Mouse (Mus musculus): Measurements from ENCODE around the gene Spocd1. TPM values are rescaled to one million over a fixed set of nuclear protein-coding genes. Genes with fewer than 3 reads are reported as not detected.

The Spocd1 gene
- polyA plus RNA-seq, 1 experiment from 2014 or later = not detected

DNA sequence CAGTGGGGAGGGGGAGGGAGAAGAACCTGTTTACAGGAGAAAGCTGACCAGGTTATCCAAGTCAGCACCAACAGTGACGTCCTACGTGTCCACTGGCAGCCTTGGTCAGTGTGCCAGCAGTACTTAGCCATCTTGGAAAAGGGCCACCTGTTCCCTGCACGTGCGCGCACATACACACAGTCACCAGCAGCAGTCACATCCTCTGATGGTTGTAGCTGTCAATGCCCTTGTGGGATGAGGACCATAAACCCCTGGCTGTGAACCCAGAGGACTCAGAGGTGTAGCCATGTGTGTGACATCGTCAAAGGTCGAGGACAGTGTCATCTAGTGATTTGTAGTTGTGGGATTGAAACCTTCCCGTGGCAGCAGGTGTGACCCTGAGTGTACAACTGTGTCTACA is 4.9 kb upstream of the Spocd1 start:
- ATAC-seq (ENCODE audit: low FRiP score) = no peak
- Histone ChIP-seq H3K36me3 (ENCODE audit: control insufficient read depth, insufficient read depth, low read length) (no peaks in the 10 kb centered on the region), H3K4me3 (ENCODE audit: low read depth, low read length) (no peak overlapping the region), H3K9ac (ENCODE audit: low read depth, low read length) (no peak overlapping the region), H3K27ac (ENCODE audit: low read depth, low read length) (no peak overlapping the region), H3K4me1 (replicated peaks; ENCODE audit: control insufficient read depth, insufficient read depth, low read length) (no peaks in the 10 kb centered on the region), H3K9me3 (ENCODE audit: control insufficient read depth, low read length) (no peaks in the 10 kb centered on the region), H3K4me2 (replicated peaks; ENCODE audit: low read depth, low read length) (no peak overlapping the region), H3K27me3 (ENCODE audit: control insufficient read depth, insufficient read depth, low read length) (no peaks in the 10 kb centered on the region)
- 87% methylated on average over 8 of the region's 8 CpGs for WGBS
- no peak for DNase-seq (ENCODE audit: low spot score)

DNA sequence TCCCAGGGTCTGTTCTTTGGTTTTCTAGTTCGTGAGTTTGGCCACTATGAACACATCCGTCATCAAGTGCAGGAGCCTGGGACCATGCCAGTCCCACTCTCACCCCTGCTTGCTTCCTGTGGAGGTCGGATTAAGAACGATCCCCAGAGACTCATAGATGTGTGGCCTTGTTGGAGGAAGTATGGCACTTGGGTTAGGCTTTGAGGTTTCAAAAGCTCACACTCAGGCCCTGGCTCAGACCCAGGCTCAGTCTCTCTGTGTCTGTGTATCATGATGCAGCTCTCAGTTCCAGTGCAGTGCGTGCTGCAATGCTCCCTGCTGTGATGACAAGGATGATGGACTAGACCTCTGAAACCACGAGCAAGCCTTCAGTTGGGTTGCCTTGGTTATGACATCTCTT is 4.4 kb upstream of the Spocd1 start:
- no peak for DNase-seq (ENCODE audit: low spot score)
- H3K27ac ChIP-seq (ENCODE audit: low read depth, low read length) = no peak overlapping the region
- WGBS = 63% methylated on average over 6 of the region's 6 CpGs
- no peak overlapping the region for H3K4me3 ChIP-seq (ENCODE audit: low read depth, low read length)
- no peak overlapping the region for H3K9ac ChIP-seq (ENCODE audit: low read depth, low read length)
- no peaks in the 10 kb centered on the region for H3K4me1 ChIP-seq (replicated peaks; ENCODE audit: control insufficient read depth, insufficient read depth, low read length)
- no peaks in the 10 kb centered on the region for H3K9me3 ChIP-seq (ENCODE audit: control insufficient read depth, low read length)
- no peak overlapping the region for H3K4me2 ChIP-seq (replicated peaks; ENCODE audit: low read depth, low read length)
- no peak for ATAC-seq (ENCODE audit: low FRiP score)
- no peaks in the 10 kb centered on the region for H3K27me3 ChIP-seq (ENCODE audit: control insufficient read depth, insufficient read depth, low read length)
- H3K36me3 ChIP-seq (ENCODE audit: control insufficient read depth, insufficient read depth, low read length) = no peaks in the 10 kb centered on the region

DNA sequence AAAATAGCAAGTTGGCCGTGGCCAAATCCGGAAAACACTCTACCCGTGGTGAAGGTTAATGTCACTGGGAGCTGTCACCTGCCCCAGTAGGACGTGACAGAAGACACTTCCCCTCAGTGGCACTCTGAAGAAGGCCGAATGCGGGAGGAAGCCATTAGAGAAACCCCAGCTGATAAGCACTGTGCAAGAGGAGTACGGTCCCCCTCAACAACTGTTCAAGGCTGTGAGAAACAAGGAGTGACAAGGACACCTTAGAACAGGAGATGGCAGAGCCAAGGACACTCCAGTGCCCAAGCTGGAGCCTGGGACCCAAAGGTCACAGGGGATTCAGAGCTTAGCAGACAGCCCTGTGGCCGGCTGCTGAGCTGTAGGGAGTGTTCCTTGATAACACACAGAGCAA is 2.5 kb upstream of the Spocd1 start:
- Histone ChIP-seq H3K4me1 (replicated peaks; ENCODE audit: control insufficient read depth, insufficient read depth, low read length) (no peaks in the 10 kb centered on the region), H3K4me2 (replicated peaks; ENCODE audit: low read depth, low read length) (no peak overlapping the region), H3K27ac (ENCODE audit: low read depth, low read length) (no peak overlapping the region), H3K27me3 (ENCODE audit: control insufficient read depth, insufficient read depth, low read length) (no peaks in the 10 kb centered on the region), H3K9me3 (ENCODE audit: control insufficient read depth, low read length) (no peaks in the 10 kb centered on the region), H3K4me3 (ENCODE audit: low read depth, low read length) (no peak overlapping the region), H3K9ac (ENCODE audit: low read depth, low read length) (no peak overlapping the region), H3K36me3 (ENCODE audit: control insufficient read depth, insufficient read depth, low read length) (no peaks in the 10 kb centered on the region)
- no peak for ATAC-seq (ENCODE audit: low FRiP score)
- DNase-seq (ENCODE audit: low spot score) = no peak
- WGBS = 50% methylated on average over 8 of the region's 8 CpGs

DNA sequence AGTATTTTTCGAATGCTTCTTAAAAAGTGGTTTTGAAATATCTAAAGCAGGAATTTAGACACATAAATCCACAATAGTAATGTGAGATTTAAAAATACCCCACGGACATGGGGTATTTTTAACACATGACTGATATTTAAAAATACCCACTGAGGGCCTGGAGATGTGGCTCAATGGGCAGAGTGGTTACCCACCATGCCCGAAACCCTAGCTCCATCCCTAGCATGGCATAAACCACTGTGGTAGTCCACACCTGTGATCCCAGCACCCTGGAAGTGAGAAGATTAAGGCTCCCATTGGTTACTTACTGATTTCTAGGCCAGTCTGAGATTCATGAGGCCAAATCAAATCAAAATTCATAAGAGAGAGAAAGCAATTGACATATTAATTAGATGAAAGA is 2.0 kb upstream of the Spocd1 start:
- Histone ChIP-seq H3K27me3 (ENCODE audit: control insufficient read depth, insufficient read depth, low read length) (no peaks in the 10 kb centered on the region), H3K9me3 (ENCODE audit: control insufficient read depth, low read length) (no peaks in the 10 kb centered on the region), H3K4me1 (replicated peaks; ENCODE audit: control insufficient read depth, insufficient read depth, low read length) (no peaks in the 10 kb centered on the region), H3K4me2 (replicated peaks; ENCODE audit: low read depth, low read length) (no peak overlapping the region), H3K4me3 (ENCODE audit: low read depth, low read length) (no peak overlapping the region), H3K27ac (ENCODE audit: low read depth, low read length) (no peak overlapping the region), H3K9ac (ENCODE audit: low read depth, low read length) (no peak overlapping the region), H3K36me3 (ENCODE audit: control insufficient read depth, insufficient read depth, low read length) (no peaks in the 10 kb centered on the region)
- no peak for DNase-seq (ENCODE audit: low spot score)
- 92% methylated on average over 3 of the region's 3 CpGs for WGBS
- ATAC-seq (ENCODE audit: low FRiP score) = no peak

DNA sequence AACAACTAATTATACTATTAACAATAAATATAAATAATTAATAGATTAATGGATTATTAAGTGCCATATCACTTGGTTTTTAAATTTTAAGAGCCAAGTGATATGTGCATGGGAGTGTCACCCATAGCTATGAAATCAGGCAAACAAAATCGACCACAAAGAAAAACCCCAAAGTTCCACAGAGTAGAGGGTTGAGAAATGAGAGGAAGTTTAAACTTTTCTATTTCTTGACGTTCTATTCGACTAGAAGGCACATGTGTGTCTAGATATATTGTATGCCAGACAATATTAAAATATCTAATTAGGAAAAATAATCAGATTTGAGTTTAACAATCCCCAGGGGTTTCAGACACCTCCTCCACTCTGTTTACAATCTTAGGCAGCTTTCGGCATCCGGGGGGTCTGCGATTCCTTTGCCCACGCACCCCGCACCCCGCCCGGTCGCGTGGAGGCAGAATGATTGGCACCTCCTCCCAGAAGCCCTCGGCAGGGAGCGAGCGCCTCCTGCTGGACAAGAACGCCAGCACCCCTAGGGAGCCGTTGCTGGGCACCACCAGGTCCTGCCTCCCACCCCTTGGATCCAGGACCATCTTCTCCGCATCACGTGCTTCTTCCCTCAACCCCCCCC is 811 bp upstream of the Spocd1 start:
- Histone ChIP-seq H3K27ac (ENCODE audit: low read depth, low read length) (no peak overlapping the region), H3K9me3 (ENCODE audit: control insufficient read depth, low read length) (no peaks in the 10 kb centered on the region), H3K27me3 (ENCODE audit: control insufficient read depth, insufficient read depth, low read length) (no peaks in the 10 kb centered on the region), H3K36me3 (ENCODE audit: control insufficient read depth, insufficient read depth, low read length) (no peaks in the 10 kb centered on the region), H3K4me2 (replicated peaks; ENCODE audit: low read depth, low read length) (peak overlapping the region; percentile 17; the same call in 1 of the 2 replicates), H3K4me1 (replicated peaks; ENCODE audit: control insufficient read depth, insufficient read depth, low read length) (no peaks in the 10 kb centered on the region), H3K9ac (ENCODE audit: low read depth, low read length) (no peak overlapping the region), H3K4me3 (ENCODE audit: low read depth, low read length) (no peak overlapping the region)
- ATAC-seq (ENCODE audit: low FRiP score) (no peak), DNase-seq (ENCODE audit: low spot score) (peak; percentile 90)
- WGBS = 8% methylated on average over 19 of the region's 19 CpGs

DNA sequence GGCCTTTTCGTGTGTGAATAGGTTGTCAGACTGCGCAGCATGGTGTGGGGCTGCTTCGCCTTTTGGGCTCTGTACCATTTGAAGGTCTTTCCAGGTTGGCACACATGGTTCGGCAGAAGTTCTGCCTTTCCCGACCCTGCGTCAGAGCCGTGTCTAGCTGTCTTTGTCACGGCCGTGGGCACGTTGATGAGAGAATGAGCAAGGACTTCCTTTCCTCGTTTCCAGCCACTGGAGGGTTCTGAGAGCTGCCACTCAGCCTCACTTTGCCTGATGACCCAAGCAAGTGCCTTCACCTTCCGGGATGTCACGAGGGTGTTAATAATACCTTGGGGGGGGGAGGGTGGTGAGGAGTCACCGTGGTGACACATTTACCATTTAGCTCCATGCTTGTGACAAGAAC is 4.6 kb downstream of the Spocd1 start:
- no peaks in the 10 kb centered on the region for H3K36me3 ChIP-seq (ENCODE audit: control insufficient read depth, insufficient read depth, low read length)
- DNase-seq (ENCODE audit: low spot score) (no peak), ATAC-seq (ENCODE audit: low FRiP score) (no peak)
- no peak overlapping the region for H3K4me2 ChIP-seq (replicated peaks; ENCODE audit: low read depth, low read length)
- no peaks in the 10 kb centered on the region for H3K4me1 ChIP-seq (replicated peaks; ENCODE audit: control insufficient read depth, insufficient read depth, low read length)
- no peak overlapping the region for H3K27ac ChIP-seq (ENCODE audit: low read depth, low read length)
- no peaks in the 10 kb centered on the region for H3K27me3 ChIP-seq (ENCODE audit: control insufficient read depth, insufficient read depth, low read length)
- no peak overlapping the region for H3K9ac ChIP-seq (ENCODE audit: low read depth, low read length)
- WGBS = 82% methylated on average over 14 of the region's 14 CpGs
- no peaks in the 10 kb centered on the region for H3K9me3 ChIP-seq (ENCODE audit: control insufficient read depth, low read length)
- no peak overlapping the region for H3K4me3 ChIP-seq (ENCODE audit: low read depth, low read length)

DNA sequence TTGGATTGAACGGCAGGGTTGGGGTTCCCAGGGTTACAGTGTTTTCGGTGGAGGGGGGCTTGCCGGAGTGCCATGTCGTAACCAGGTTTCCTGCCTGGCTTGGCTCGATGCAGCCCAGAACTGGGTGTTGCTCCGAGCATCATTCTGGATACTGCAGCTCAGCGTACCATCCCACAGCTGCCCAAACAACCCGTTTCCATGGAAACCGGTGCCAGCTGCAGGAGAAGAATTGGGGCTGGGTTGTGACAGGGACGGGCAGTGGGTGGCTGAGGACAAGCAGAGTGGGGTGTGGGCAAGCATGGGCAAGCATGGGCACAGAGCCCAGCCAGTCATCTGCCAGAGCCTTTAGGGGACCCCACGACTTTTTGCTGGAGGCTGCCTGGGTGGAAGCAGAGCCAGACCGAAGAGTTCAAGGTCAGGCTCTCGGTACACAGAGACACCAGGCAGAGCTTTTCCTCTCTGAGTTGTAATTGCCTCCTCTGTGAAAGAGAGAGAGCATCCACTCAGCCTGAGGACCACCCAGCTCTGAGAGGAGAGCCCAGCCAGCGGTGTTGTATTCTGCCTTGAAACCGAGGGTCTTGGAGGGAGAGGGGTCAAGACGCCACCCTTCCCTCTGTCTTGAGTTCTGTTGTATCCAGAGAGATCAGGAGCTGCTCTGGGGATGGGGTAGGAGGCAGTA is 5.3 kb downstream of the Spocd1 start:
- H3K36me3 ChIP-seq (ENCODE audit: control insufficient read depth, insufficient read depth, low read length) = no peaks in the 10 kb centered on the region
- DNase-seq (ENCODE audit: low spot score) (no peak), ATAC-seq (ENCODE audit: low FRiP score) (no peak)
- no peak overlapping the region for H3K4me3 ChIP-seq (ENCODE audit: low read depth, low read length)
- H3K27ac ChIP-seq (ENCODE audit: low read depth, low read length) = no peak overlapping the region
- no peak overlapping the region for H3K9ac ChIP-seq (ENCODE audit: low read depth, low read length)
- 79% methylated on average over 16 of the region's 16 CpGs for WGBS
- no peaks in the 10 kb centered on the region for H3K4me1 ChIP-seq (replicated peaks; ENCODE audit: control insufficient read depth, insufficient read depth, low read length)
- H3K9me3 ChIP-seq (ENCODE audit: control insufficient read depth, low read length) = no peaks in the 10 kb centered on the region
- H3K4me2 ChIP-seq (replicated peaks; ENCODE audit: low read depth, low read length) = no peak overlapping the region
- H3K27me3 ChIP-seq (ENCODE audit: control insufficient read depth, insufficient read depth, low read length) = no peaks in the 10 kb centered on the region

DNA sequence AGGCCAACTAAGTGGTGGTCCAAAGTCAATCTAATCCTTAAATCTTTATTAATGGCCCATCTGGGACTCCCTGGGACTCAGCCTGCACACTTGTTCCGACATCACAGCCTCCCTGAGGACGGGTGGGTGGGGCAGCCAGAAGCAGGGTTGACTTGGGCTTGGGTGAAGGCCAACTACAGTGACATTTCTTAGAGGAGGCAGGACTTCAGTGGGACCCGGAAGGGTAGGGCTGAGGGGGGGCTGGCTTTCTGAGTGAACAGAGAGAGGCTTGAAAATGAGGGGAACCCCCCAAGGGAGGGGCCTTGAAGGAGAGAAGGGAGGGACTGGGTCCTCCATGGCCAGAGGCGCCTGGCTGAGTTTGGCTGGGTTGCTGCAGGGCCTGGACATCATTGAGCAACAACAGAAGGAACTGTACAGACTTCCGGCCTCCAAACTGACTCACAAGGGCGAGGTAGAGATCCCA is 22.3 kb downstream of the Spocd1 start:
- no peak overlapping the region for H3K4me2 ChIP-seq (replicated peaks; ENCODE audit: low read depth, low read length)
- H3K36me3 ChIP-seq (ENCODE audit: control insufficient read depth, insufficient read depth, low read length) = no peaks in the 10 kb centered on the region
- no peak overlapping the region for H3K9ac ChIP-seq (ENCODE audit: low read depth, low read length)
- DNase-seq (ENCODE audit: low spot score) (no peak), ATAC-seq (ENCODE audit: low FRiP score) (no peak)
- no peaks in the 10 kb centered on the region for H3K27me3 ChIP-seq (ENCODE audit: control insufficient read depth, insufficient read depth, low read length)
- 86% methylated on average over 6 of the region's 6 CpGs for WGBS
- no peaks in the 10 kb centered on the region for H3K9me3 ChIP-seq (ENCODE audit: control insufficient read depth, low read length)
- H3K4me1 ChIP-seq (replicated peaks; ENCODE audit: control insufficient read depth, insufficient read depth, low read length) = no peaks in the 10 kb centered on the region
- H3K4me3 ChIP-seq (ENCODE audit: low read depth, low read length) = no peak overlapping the region
- H3K27ac ChIP-seq (ENCODE audit: low read depth, low read length) = no peak overlapping the region

DNA sequence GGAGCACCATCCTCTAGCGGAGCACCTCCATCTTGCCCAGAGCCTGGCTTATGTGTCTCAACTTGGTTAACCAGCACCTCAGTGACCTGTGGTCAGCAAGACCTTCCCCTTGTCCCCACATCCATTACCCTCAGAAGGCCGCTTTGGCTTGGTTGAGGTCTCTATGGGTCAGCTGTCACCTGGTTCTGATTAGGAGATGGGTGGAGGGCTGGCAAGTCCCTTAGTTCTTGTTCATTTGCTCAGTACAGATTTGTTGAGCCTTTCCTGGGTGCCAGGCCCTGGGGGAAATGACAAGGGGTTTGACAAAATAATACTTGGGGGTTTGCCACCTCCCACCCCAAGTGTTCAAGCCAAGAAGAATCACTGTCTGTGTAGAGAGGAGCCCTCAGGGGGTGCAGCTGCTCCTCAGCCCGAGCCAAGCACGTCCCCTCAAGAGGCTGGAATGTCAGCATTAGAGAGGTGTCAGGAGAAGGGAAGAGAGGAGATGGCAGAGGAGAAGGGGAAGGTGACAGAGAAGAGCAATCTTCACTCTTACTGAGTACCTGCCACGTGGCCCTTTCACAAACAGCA is 23.3 kb downstream of the Spocd1 start:
- Histone ChIP-seq H3K9me3 (ENCODE audit: control insufficient read depth, low read length) (no peaks in the 10 kb centered on the region), H3K4me1 (replicated peaks; ENCODE audit: control insufficient read depth, insufficient read depth, low read length) (no peaks in the 10 kb centered on the region), H3K4me3 (ENCODE audit: low read depth, low read length) (no peak overlapping the region), H3K4me2 (replicated peaks; ENCODE audit: low read depth, low read length) (no peak overlapping the region), H3K36me3 (ENCODE audit: control insufficient read depth, insufficient read depth, low read length) (no peaks in the 10 kb centered on the region), H3K27ac (ENCODE audit: low read depth, low read length) (no peak overlapping the region), H3K9ac (ENCODE audit: low read depth, low read length) (no peak overlapping the region), H3K27me3 (ENCODE audit: control insufficient read depth, insufficient read depth, low read length) (no peaks in the 10 kb centered on the region)
- DNase-seq (ENCODE audit: low spot score) = no peak
- ATAC-seq (ENCODE audit: low FRiP score) = no peak
- 61% methylated on average over 5 of the region's 5 CpGs for WGBS
